8 mouse cellular contexts compared by ENCODE assay signal in the genomic region with DNA sequence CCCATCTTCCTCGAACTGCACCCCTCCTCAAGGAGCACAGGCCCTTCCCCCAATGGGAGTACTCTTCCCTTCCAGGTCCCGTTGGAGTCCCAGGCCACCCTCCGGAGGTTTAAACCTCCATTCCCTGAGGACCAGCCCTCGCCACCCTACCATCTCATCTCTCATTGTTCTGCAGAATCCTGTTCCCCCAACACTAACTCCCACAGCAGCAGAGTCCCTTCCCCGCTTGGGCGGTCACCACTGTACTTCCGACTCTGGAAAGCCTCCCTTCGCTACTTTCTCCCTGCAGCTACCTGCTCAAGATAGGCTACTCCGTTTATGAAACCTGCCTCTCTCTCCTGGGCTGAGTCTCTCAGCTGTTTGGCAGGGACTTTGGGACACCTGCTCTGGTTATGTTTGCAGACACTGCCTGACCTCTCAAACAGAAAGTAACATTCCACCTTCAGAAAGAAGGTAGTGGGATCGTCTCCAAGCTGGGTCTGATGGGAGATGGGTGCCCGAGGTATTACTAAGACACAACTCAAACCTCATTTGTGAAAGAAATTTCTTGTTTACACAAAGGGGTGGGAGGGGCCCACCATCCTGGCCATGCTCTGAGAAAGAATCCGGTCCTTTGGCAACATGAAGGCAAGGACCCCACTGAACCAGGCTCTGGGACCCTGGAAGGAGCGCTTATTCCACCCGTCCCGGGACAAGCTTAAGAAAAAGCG. TPM values are rescaled to one million over a fixed set of nuclear protein-coding genes. Genes with fewer than 3 reads are reported as not detected.
DNase-seq lines count a peak whose midpoint lies in the region; ATAC-seq lines count a peak whose summit lies in the region.

No protein-coding gene starts in this region.

- H3K4me1 ChIP-seq in brown adipose tissue, adult 24 weeks (ENCODE audit: control insufficient read depth, insufficient read depth, insufficient read length, low read length), result peaks cover 10% of the 10 kb centered on the region; the same call in 1 of the 2 replicates
- H3K4me1 ChIP-seq in liver, embryonic 13.5 days (replicated peaks), result peaks cover 77% of the 10 kb centered on the region
- H3K4me1 ChIP-seq in stomach, embryonic 14.5 days (ENCODE audit: control insufficient read depth, insufficient read depth, low read length), result peaks cover 8% of the 10 kb centered on the region

- peak; percentile 6 for DNase-seq in 416B (ENCODE audit: low read depth)
- DNase-seq in heart, postnatal 14 days, result peak; percentile 20 to 31
- no peak for DNase-seq in liver, embryonic 13.5 days
- DNase-seq in left cerebral cortex, adult 9 months (ENCODE audit: low spot score in 2 of 2), result no peak
- DNase-seq in urinary bladder, postnatal 10 days (ENCODE audit: low spot score), result no peak

- H3K4me3 ChIP-seq in brown adipose tissue, adult 24 weeks (ENCODE audit: insufficient read depth, low read depth, low read length), result peak overlapping the region; percentile 61
- peak overlapping the region; percentile 78 for H3K4me3 ChIP-seq in liver, embryonic 13.5 days (replicated peaks)
- peak overlapping the region; percentile 56 for H3K4me3 ChIP-seq in stomach, embryonic 14.5 days (ENCODE audit: low read depth, low read length)

- H3K4me2 ChIP-seq in liver, embryonic 13.5 days, result peak overlapping the region; percentile 99
- peak overlapping the region; percentile 95 for H3K4me2 ChIP-seq in stomach, embryonic 14.5 days (replicated peaks; ENCODE audit: low read depth, low read length)

- no peak for ATAC-seq in liver, embryonic 13.5 days (ENCODE audit: low read depth)
- no peak for ATAC-seq in stomach, embryonic 14.5 days (ENCODE audit: insufficient number of reproducible peaks, insufficient read depth, low FRiP score, low read depth)
- no peak for ATAC-seq in frontal cortex, adult (ENCODE audit: low TSS enrichment)

- peaks cover 23% of the 10 kb centered on the region for H3K27me3 ChIP-seq in liver, embryonic 13.5 days
- peaks cover 7% of the 10 kb centered on the region for H3K27me3 ChIP-seq in stomach, embryonic 14.5 days (ENCODE audit: control insufficient read depth, insufficient read depth, low read length)

- H3K27ac ChIP-seq in brown adipose tissue, adult 24 weeks (replicated peaks; ENCODE audit: low read depth, low read length), result peak overlapping the region; percentile 25
- peak overlapping the region; percentile 63; the same call in 1 of the 2 replicates for H3K27ac ChIP-seq in liver, embryonic 13.5 days
- no peak overlapping the region for H3K27ac ChIP-seq in stomach, embryonic 14.5 days (ENCODE audit: low read length)

- 4% methylated on average over 16 of the region's 16 CpGs for WGBS in liver, embryonic 13.5 days (ENCODE audit: insufficient replicate concordance)
- WGBS in stomach, embryonic 14.5 days, result 11% methylated on average over 16 of the region's 16 CpGs

- intact Hi-C loops in heart, postnatal 14 days (cut with DNase I), result loop anchor here (2.0 kb wide), 1 partner anchor 76 kb away; no protein-coding TSS in a partner anchor

- H3K9ac ChIP-seq in liver, embryonic 13.5 days, result peak overlapping the region; percentile 87
- H3K9ac ChIP-seq in stomach, embryonic 14.5 days (replicated peaks; ENCODE audit: low read depth, low read length), result no peak overlapping the region; the same call in 1 of the 2 replicates

- H3K36me3 ChIP-seq in liver, embryonic 13.5 days, result no peaks in the 10 kb centered on the region
- no peaks in the 10 kb centered on the region for H3K36me3 ChIP-seq in stomach, embryonic 14.5 days (ENCODE audit: control insufficient read depth, insufficient read depth, low read length)

- H3K9me3 ChIP-seq in liver, embryonic 13.5 days (replicated peaks), result no peaks in the 10 kb centered on the region
- no peaks in the 10 kb centered on the region for H3K9me3 ChIP-seq in stomach, embryonic 14.5 days (ENCODE audit: control insufficient read depth, low read depth, low read length)

RNA-seq across cellular contexts. Expression of gene Podxl, which starts 1.3 kb away (rescaled TPM):
- 13.0 and 18.7 TPM in 2 replicates for polyA plus RNA-seq in brown adipose tissue, adult 24 weeks (2012; ENCODE audit: insufficient read depth, insufficient read length, missing spikeins)
- 10 to 100 TPM; 87.5 to 88.3 TPM for total RNA-seq in heart, postnatal 14 days (2021)
- polyA plus RNA-seq in liver, embryonic 13.5 days (2015; fragmentation: Nextera tagmentation; extraction: Ambion mirVana), result 10.9 and 13.5 TPM in 2 replicates
- polyA plus RNA-seq in stomach, embryonic 14.5 days (2014; fragmentation: Nextera tagmentation; extraction: Ambion mirVana), result 20.8 and 23.6 TPM in 2 replicates

Comparison
In these comparisons a context has a peak if more than half of its experiments do, and no peak if none do; other contexts are left out.
1. DNase-seq: peak in 416B (single experiment) and heart, postnatal 14 days (2 of 2); none in liver, embryonic 13.5 days (single experiment), left cerebral cortex, adult 9 months (0 of 2) and urinary bladder, postnatal 10 days (single experiment).
2. Peak in every context shown above with its lines, with median percentiles within 50 percentile points of each other: H3K4me3 ChIP-seq.